Mouse (Mus musculus) bone marrow, adult 2 months (tissue): ENCODE results near the gene Cass4.

Experiments used
- CTCF ChIP-seq: fragments of 200-500 bp; IDR thresholded peaks from 2 replicates; pipeline ENCODE4 v1.5.1; 2011; ENCODE audit warnings: low read length, control low read depth; ENCODE audit not compliant: control insufficient read depth, insufficient read depth
- POLR2A ChIP-seq: fragments of 200-500 bp; IDR thresholded peaks from 2 replicates; pipeline ENCODE4 v1.6.1; 2011; ENCODE audit warnings: low read depth, mild to moderate bottlenecking, control low read depth, low read length, borderline replicate concordance; ENCODE audit not compliant: control insufficient read depth

- TF ChIP-seq POLR2A = no peak
- no peak for TF ChIP-seq CTCF
Measured at GRCm38 (mm10) chr2:172392041-172392521, 1.5 kb upstream of the Cass4 start.
